Mouse (Mus musculus): ENCODE data around the gene Cpeb3.

DNA sequence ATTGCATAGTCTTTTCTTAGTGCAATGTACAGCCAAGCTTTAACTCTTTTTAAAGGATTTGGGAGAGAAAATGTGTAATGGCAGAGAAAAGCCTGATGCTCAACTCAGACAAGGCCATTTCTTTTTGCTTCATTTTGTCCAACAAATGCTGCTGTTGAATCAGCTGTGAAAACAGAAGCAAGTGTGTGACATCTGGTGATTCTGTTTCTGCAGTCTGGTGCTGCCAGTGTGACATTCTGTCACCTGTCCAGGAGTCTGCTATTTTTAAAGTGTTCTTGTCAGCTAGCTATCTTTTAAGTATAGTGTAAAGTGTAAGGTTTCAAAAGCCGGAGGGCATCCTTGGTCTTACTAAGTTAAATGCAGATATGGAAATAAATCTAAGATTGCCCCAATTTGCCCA, 76.7 kb downstream of the Cpeb3 start:
- no peak for TF ChIP-seq HCFC1 (IDR thresholded peaks at IDR 0.05; ENCODE audit: borderline replicate concordance, insufficient read depth, low read length)
- TF ChIP-seq MAFK (IDR thresholded peaks at IDR 0.05; ENCODE audit: insufficient read depth, low read depth, low read length) = no peak

All from ES-E14 (cell line).